Mouse (Mus musculus) adrenal gland, postnatal 4 days (tissue): ENCODE data around the gene Mocs3. TPM values are rescaled to one million over a fixed set of nuclear protein-coding genes. Genes with fewer than 3 reads are reported as not detected.
A peak's percentile ranks its signal among the peaks of the same experiment; 100 is the strongest.

Source experiments
- DNase-seq, 2 experiments: peaks; one replicate each; pipeline ENCODE4 v3.0.0; 2021 to 2022; ENCODE audit warnings: low spot score in 2 of 2, mixed read lengths in 2 of 2
- total RNA-seq, 2 experiments: library from RNA; stranded (reverse); gene quantifications; 2 replicates each; pipeline ENCODE4 v1.2.3; 2021

The Mocs3 gene
- total RNA-seq, 2 experiments from 2014 or later, result 13.4 to 13.6 TPM

GRCm38 (mm10) chr2:168233286-168233685 lies 2.9 kb downstream of the Mocs3 start:
- DNase-seq, result no peak

GRCm38 (mm10) chr2:168238335-168238734 lies 7.9 kb downstream of the Mocs3 start:
- DNase-seq, result no peak

GRCm38 (mm10) chr2:168242841-168243240 lies 12.4 kb downstream of the Mocs3 start:
- no peak for DNase-seq

GRCm38 (mm10) chr2:168243278-168243677 lies 12.9 kb downstream of the Mocs3 start:
- DNase-seq, result no peak

GRCm38 (mm10) chr2:168245571-168245970 lies 15.1 kb downstream of the Mocs3 start:
- no peak for DNase-seq

- DNase-seq, result no peak
Observed at GRCm38 (mm10) chr2:168248167-168248855, 17.9 kb downstream of the Mocs3 start.

GRCm38 (mm10) chr2:168248856-168249245 lies 18.4 kb downstream of the Mocs3 start:
- no peak for DNase-seq

- peak; percentile 48 to 72 for DNase-seq
Observed at GRCm38 (mm10) chr2:168250270-168250669, 19.8 kb downstream of the Mocs3 start.

- DNase-seq, result no peak
Observed at GRCm38 (mm10) chr2:168252639-168253292, 22.3 kb downstream of the Mocs3 start.

GRCm38 (mm10) chr2:168253822-168254221 lies 23.4 kb downstream of the Mocs3 start:
- no peak for DNase-seq

- DNase-seq, result no peak
Observed at GRCm38 (mm10) chr2:168256506-168256905, 26.1 kb downstream of the Mocs3 start.

- no peak for DNase-seq
Observed at GRCm38 (mm10) chr2:168257188-168257587, 26.8 kb downstream of the Mocs3 start.

- no peak for DNase-seq
Observed at GRCm38 (mm10) chr2:168259046-168259445, 28.6 kb downstream of the Mocs3 start.

- no peak for DNase-seq
Observed at GRCm38 (mm10) chr2:168260124-168260523, 29.7 kb downstream of the Mocs3 start.

GRCm38 (mm10) chr2:168260900-168261299 lies 30.5 kb downstream of the Mocs3 start:
- DNase-seq, result no peak

GRCm38 (mm10) chr2:168268033-168268432 lies 37.6 kb downstream of the Mocs3 start:
- no peak for DNase-seq

- DNase-seq, result no peak
Observed at GRCm38 (mm10) chr2:168273387-168273786, 43.0 kb downstream of the Mocs3 start.

GRCm38 (mm10) chr2:168274374-168274935 lies 44.0 kb downstream of the Mocs3 start:
- peak; percentile 29 to 44 for DNase-seq

- DNase-seq, result peak in 1 of 2 experiments; percentile 8
Observed at GRCm38 (mm10) chr2:168280729-168281581, 50.5 kb downstream of the Mocs3 start.

- DNase-seq, result no peak
Observed at GRCm38 (mm10) chr2:168281582-168281981, 51.2 kb downstream of the Mocs3 start, which contains the start of gene Kcng1. Kcng1 (minus strand) TSS chr2:168281736.
